Mouse (Mus musculus) kidney, adult 8-10 months (tissue): ENCODE results near the gene Atf4.
A peak's percentile ranks its signal among the peaks of the same experiment; 100 is the strongest.

Experiments used
- DNase-seq, 2 experiments: peaks; one replicate each; pipeline ENCODE4 v3.0.0; 2022

Gene Atf4

DNA sequence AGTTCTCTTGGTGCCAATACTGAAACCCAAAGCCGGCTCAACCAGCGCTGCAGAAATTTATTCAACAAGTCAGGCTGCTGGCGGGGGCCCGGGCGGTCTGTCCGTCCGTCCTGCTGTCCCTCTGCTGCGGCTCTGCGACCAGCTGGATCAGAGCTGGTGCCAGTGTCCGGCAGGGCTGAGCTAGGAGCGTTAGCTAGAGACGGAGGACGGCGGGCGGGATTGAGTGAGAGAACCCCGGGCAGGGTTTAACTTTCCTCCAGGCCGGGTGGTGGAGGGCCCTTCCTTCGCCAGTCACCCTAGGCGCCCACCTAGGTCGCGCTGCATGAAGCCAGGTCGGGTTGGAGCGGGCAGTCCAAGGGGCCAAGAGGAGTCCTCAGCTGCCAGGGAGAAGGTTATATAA lies 33.1 kb downstream of the Atf4 start:
- DNase-seq: no peak

- DNase-seq: peak; percentile 56 to 78
Observed at GRCm38 (mm10) chr15:80289436-80289835, 34.5 kb downstream of the Atf4 start.

GRCm38 (mm10) chr15:80297146-80297545 lies 42.2 kb downstream of the Atf4 start:
- no peak for DNase-seq

GRCm38 (mm10) chr15:80303779-80304178 lies 48.8 kb downstream of the Atf4 start:
- no peak for DNase-seq

DNA sequence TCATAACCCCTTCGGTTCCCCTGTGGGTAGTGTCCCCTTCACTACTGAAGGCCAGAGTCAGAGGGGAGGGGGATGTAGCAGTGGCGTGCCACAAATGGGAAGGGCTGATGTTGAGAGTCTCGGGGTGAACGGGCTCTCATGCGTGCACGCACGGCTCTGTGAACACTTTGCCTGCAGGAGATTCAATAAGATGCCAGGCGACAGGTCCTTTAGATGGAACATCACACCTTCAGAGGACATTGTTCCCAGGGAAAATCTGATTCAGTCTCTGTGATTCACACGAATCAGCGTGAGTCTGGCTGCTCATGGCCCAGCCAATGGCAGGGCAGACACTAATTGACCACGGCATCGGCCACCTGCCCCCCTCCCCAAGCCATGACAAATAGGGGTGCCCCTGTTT lies 49.2 kb downstream of the Atf4 start:
- no peak for DNase-seq

DNA sequence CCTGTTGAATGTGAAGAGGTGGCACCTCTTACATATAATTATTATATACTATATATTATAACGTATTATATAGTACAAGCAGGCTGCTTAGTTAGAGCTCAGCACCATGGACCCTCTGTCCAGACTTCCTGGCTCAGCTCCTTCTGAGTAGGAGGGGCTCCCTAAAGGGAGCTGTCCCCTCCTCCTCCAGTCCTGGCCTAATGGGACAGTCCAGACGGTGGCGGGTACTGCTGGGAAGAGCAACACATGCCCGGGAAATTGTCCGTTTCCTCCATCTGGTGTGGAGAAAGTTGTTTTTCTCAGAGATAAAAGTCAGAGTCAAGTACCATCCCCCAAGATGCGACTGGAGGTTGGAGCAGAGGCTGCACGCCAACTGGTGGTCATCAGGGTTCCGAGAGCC lies 51.2 kb downstream of the Atf4 start:
- DNase-seq: no peak
